Mouse (Mus musculus) B cell, adult 2 months (primary cell): ENCODE measurements around the gene Syt7.

ENCODE experiments used
- DNase-seq, 2 experiments: peaks; one replicate each; pipeline ENCODE4 v3.0.0; 2022

Gene Syt7

GRCm38 (mm10) chr19:10425484-10426270, 36.8 kb downstream of the Syt7 start:
- no peak for DNase-seq

- no peak for DNase-seq
These were observed 37.4 kb downstream of the Syt7 start for GRCm38 (mm10) chr19:10426312-10426711.

- no peak for DNase-seq
These were observed 37.9 kb downstream of the Syt7 start for GRCm38 (mm10) chr19:10426793-10427192.

GRCm38 (mm10) chr19:10427431-10427830, 38.5 kb downstream of the Syt7 start:
- DNase-seq, result no peak

- no peak for DNase-seq
These were observed 40.5 kb downstream of the Syt7 start for GRCm38 (mm10) chr19:10429371-10429770.

- DNase-seq, result no peak
These were observed 42.5 kb downstream of the Syt7 start for GRCm38 (mm10) chr19:10431410-10431809.

GRCm38 (mm10) chr19:10431841-10432240, 43.0 kb downstream of the Syt7 start:
- no peak for DNase-seq

GRCm38 (mm10) chr19:10433225-10433624, 44.3 kb downstream of the Syt7 start:
- no peak for DNase-seq

- DNase-seq, result no peak
These were observed 45.1 kb downstream of the Syt7 start for GRCm38 (mm10) chr19:10433879-10434540.

- no peak for DNase-seq
These were observed 46.0 kb downstream of the Syt7 start for GRCm38 (mm10) chr19:10434927-10435326.

GRCm38 (mm10) chr19:10435908-10436307, 47.0 kb downstream of the Syt7 start:
- peak; percentile 66 to 67 for DNase-seq

GRCm38 (mm10) chr19:10436726-10437125, 47.8 kb downstream of the Syt7 start:
- no peak for DNase-seq

- DNase-seq, result no peak
These were observed 48.6 kb downstream of the Syt7 start for GRCm38 (mm10) chr19:10437521-10437920.

- DNase-seq, result no peak
These were observed 55.9 kb downstream of the Syt7 start for GRCm38 (mm10) chr19:10444685-10445369.

GRCm38 (mm10) chr19:10448275-10448674, 59.4 kb downstream of the Syt7 start:
- DNase-seq, result no peak

- DNase-seq, result no peak
These were observed 60.3 kb downstream of the Syt7 start for GRCm38 (mm10) chr19:10449190-10449589.

- peak; percentile 79 to 81 for DNase-seq
These were observed 60.8 kb downstream of the Syt7 start for GRCm38 (mm10) chr19:10449708-10450107.

- no peak for DNase-seq
These were observed 66.0 kb downstream of the Syt7 start for GRCm38 (mm10) chr19:10454718-10455436.

GRCm38 (mm10) chr19:10455437-10455806, 66.5 kb downstream of the Syt7 start:
- no peak for DNase-seq

GRCm38 (mm10) chr19:10456752-10457483, 68.0 kb downstream of the Syt7 start, which contains the start of gene Lrrc10b:
Gene Lrrc10b (minus strand): TSS chr19:10457473.
- DNase-seq, result peak; percentile 63 to 67

- DNase-seq, result peak; percentile 29 to 31
These were observed 68.6 kb downstream of the Syt7 start for GRCm38 (mm10) chr19:10457484-10457800.

- no peak for DNase-seq
These were observed 69.2 kb downstream of the Syt7 start for GRCm38 (mm10) chr19:10458096-10458495.
